Mouse (Mus musculus) kidney, adult 2 months (tissue): ENCODE results near the gene Slc17a1. TPM values are rescaled to one million over a fixed set of nuclear protein-coding genes. Genes with fewer than 3 reads are reported as not detected.

Source experiments
- DNase-seq: peaks from one replicate; pipeline ENCODE4 v3.0.0; 2021
- H3K27ac ChIP-seq: fragments of 200-500 bp; 2 replicates; pipeline ENCODE4 v1.5.1; 2012; ENCODE audit warnings: low read depth, low read length, control low read depth, inconsistent platforms; ENCODE audit not compliant: insufficient read depth
- H3K27me3 ChIP-seq: fragments of 200-500 bp; replicated peaks from 2 replicates; pipeline ENCODE4 v1.6.1; 2012; ENCODE audit warnings: mild to moderate bottlenecking, moderate library complexity, low read length, inconsistent platforms; ENCODE audit not compliant: control insufficient read depth, insufficient read depth
- H3K36me3 ChIP-seq: fragments of 200-500 bp; 2 replicates; pipeline ENCODE4 v1.6.1; 2012; ENCODE audit warnings: mild to moderate bottlenecking, moderate library complexity, low read length, inconsistent platforms; ENCODE audit not compliant: control insufficient read depth, insufficient read depth
- H3K4me1 ChIP-seq: fragments of 200-500 bp; 2 replicates; pipeline ENCODE4 v1.6.1; 2011; ENCODE audit warnings: low read length; ENCODE audit not compliant: control insufficient read depth, insufficient read depth
- H3K4me3 ChIP-seq: fragments of 200-500 bp; 2 replicates; pipeline ENCODE4 v1.5.1; 2011; ENCODE audit warnings: mild to moderate bottlenecking, low read depth, low read length, control low read depth; ENCODE audit not compliant: insufficient read depth
- CTCF ChIP-seq: fragments of 200-500 bp; conservative IDR thresholded peaks from 2 replicates; pipeline ENCODE4 v1.5.1; 2011; ENCODE audit warnings: low read depth, mild to moderate bottlenecking, control low read depth, low read length, moderate library complexity, mixed read lengths; ENCODE audit not compliant: insufficient read depth, insufficient read length
- POLR2A ChIP-seq: fragments of 200-500 bp; IDR thresholded peaks from one replicate; pipeline ENCODE4 v1.6.1; 2011; ENCODE audit warnings: low read depth, low read length, control low read depth
- WGBS: fragments of 180-500 bp; shearing (Covaris S2); methylation state at CpG from one replicate; pipeline ENCODE4 v1.1.7; 2018; 5-methylcytosine and 5-hydroxymethylcytosine counted together
- polyA plus RNA-seq: library from polyadenylated mRNA; depleted of rRNA; stranded (reverse); fragments of >200 nt; gene quantifications from 2 replicates; pipeline ENCODE4 v1.2.3, GENCODE M21; 2012

Gene Slc17a1
- polyA plus RNA-seq, 1 experiment: 284 TPM

DNA sequence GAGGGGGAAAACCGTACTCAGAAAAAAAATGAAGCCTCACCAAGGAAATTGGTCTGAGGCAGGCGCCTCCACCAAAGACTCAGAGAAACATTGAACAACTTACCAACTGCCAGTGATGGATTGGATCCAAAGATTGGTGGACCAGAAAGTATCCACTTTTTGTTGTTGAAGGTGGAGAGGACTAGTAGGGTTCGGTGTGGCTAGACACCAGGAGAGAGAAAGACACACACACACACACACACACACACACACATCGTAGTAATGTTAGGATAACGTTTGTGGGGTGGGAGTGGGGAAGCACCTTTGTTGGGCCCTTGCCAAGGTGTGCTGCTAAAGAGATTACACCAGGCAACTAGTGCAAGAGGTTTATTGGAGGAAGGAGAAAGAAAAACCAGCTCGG, 550 bp upstream of the Slc17a1 start:
- H3K4me3 ChIP-seq: no peak overlapping the region; the same call in 1 of the 2 replicates
- 49% methylated on average over 6 of the region's 6 CpGs for WGBS
- H3K36me3 ChIP-seq: no peaks in the 10 kb centered on the region
- H3K4me1 ChIP-seq: peaks cover 19% of the 10 kb centered on the region
- DNase-seq: peak; percentile 89
- TF ChIP-seq CTCF (no peak), POLR2A (no peak)
- no peaks in the 10 kb centered on the region for H3K27me3 ChIP-seq
- H3K27ac ChIP-seq: peak overlapping the region; percentile 92

DNA sequence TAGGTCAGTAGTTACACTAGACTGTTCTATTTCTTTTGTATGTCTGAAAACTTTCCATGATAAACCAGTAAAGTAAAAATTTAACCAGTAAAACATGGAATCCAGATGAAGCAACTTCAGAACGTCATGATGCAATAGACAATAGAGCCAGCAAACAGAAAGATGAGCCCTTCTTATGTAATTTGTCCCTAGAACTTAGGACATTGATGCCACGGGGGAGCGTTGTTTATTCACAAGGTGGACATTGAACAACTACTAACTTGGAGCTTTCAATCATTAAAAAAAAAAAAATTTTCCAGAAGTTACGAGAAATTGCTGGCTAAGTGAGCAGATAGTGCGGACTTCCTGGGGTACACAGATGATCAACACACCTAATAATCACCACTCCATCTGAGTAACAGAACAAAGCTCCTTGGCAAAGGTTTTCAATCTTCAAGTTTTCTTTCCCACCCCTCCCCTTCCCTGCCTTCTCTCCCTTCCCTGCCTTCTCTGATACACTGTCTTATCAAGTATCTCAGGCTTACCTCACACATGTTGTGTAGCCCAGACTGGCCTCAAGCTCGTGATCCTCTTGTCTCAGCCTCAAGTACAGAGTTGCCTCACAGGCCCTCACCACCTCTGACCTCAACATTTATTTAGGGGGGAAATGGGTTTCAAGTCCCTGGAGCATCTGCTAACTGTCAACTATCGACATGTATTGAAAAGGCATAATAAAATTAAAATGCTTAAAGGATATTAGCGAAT, 1.4 kb downstream of the Slc17a1 start:
- peak overlapping the region; percentile 18; the same call in 1 of the 2 replicates for H3K4me3 ChIP-seq
- peaks cover 6% of the 10 kb centered on the region for H3K36me3 ChIP-seq
- H3K27ac ChIP-seq: peak overlapping the region; percentile 98
- no peaks in the 10 kb centered on the region for H3K27me3 ChIP-seq
- no peak for TF ChIP-seq POLR2A
- TF ChIP-seq CTCF: no peak
- peaks cover 22% of the 10 kb centered on the region for H3K4me1 ChIP-seq
- 64% methylated on average over 8 of the region's 8 CpGs for WGBS
- DNase-seq: peak; percentile 89

DNA sequence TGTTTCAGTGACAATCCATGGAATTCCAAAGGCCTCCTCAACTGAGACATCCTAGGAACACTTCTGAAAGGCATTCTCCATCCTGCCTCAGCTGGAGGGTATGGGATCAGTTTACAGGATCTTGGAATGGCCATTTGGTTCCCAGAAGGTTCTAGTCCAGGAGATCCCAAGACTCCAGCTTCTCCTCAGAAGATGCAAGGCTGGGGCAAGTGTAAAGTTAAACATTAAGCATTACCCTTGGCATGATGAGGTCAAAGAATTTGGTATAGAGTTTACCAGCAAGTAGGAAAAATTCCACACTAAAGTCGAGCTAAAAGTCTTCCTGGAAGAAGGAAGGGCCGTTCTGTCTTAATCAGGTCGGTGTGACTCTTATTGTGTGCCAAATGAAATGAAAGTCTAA, 2.4 kb downstream of the Slc17a1 start:
- peak overlapping the region; percentile 98 for H3K27ac ChIP-seq
- H3K27me3 ChIP-seq: no peaks in the 10 kb centered on the region
- peak overlapping the region; percentile 43 for H3K4me3 ChIP-seq
- DNase-seq: peak; percentile 88
- peaks cover 22% of the 10 kb centered on the region for H3K4me1 ChIP-seq
- no peak for TF ChIP-seq CTCF
- no peak for TF ChIP-seq POLR2A
- 26% methylated on average over 3 of the region's 3 CpGs for WGBS
- H3K36me3 ChIP-seq: peaks cover 6% of the 10 kb centered on the region

DNA sequence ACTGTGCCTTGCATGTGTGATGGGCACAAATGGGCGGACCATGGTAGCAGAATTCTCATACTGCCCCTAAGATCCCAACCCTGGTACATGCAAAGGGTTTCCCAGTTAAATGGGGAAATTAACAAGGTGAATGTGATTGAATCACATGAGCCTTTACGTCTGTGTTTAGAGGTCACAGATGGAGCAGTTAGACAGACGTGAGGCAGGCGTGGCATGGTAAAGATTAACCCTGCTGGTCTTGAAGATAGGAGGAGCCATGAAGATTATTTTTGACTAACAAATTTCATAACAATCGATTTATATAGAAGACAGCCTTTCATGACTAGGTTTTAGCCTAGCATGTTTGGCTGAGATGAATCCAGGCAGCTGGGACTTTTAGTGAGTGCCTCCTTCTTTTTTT, 5.6 kb downstream of the Slc17a1 start:
- DNase-seq: peak; percentile 70
- Histone ChIP-seq H3K27me3 (no peaks in the 10 kb centered on the region), H3K4me1 (peaks cover 13% of the 10 kb centered on the region), H3K27ac (peak overlapping the region; percentile 63; the same call in 1 of the 2 replicates), H3K36me3 (peaks cover 14% of the 10 kb centered on the region), H3K4me3 (no peak overlapping the region; the same call in 1 of the 2 replicates)
- TF ChIP-seq POLR2A (no peak), CTCF (no peak)
- 54% methylated on average over 5 of the region's 5 CpGs for WGBS

DNA sequence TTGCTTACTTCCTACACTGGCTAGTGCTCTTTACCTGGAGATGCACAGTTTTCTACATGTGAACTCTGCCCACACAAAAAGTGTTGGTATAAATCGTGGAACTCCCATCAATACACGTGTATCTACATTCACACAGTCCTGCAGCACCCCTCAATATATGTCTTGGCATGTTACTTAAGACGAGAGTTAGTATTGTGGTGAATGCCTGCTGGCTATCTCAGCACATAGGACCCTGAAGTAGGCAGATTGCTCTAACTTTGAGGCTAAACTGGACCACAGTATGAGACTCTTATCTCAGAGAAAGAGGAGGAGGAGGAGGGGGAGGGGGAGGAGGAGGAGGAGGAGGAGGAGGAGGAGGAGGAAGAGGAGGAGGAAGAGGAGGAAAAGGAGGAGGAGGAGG, 11.6 kb downstream of the Slc17a1 start:
- DNase-seq: no peak
- WGBS: 76% methylated on average over 3 of the region's 3 CpGs
- Histone ChIP-seq H3K36me3 (peaks cover 14% of the 10 kb centered on the region), H3K27me3 (no peaks in the 10 kb centered on the region), H3K27ac (no peak overlapping the region), H3K4me1 (no peaks in the 10 kb centered on the region; the same call in 1 of the 2 replicates), H3K4me3 (no peak overlapping the region)
- no peak for TF ChIP-seq POLR2A
- TF ChIP-seq CTCF: no peak

DNA sequence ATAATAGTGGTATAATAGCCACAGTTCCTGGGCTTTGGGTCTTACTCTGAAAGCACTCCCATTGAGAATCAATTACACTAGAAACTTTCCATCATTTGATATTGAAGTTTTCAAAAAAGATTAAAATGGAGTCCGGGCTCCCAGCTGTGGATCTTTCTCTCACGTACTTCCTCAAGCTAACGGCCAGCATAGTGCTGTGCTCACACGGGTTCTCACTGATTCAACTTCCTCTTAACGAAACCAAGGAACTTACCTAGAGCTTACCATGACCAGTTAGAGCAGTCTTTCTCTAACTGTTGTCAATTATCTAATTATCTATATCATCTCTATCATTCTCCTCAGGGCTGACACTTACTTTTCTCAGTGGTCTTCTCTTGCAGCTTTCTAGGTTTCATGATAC, 12.1 kb downstream of the Slc17a1 start:
- Histone ChIP-seq H3K4me3 (no peak overlapping the region), H3K27me3 (no peaks in the 10 kb centered on the region), H3K4me1 (no peaks in the 10 kb centered on the region; the same call in 1 of the 2 replicates), H3K36me3 (peaks cover 14% of the 10 kb centered on the region), H3K27ac (no peak overlapping the region)
- WGBS: 72% methylated on average over 5 of the region's 5 CpGs
- no peak for DNase-seq
- no peak for TF ChIP-seq CTCF
- TF ChIP-seq POLR2A: no peak

DNA sequence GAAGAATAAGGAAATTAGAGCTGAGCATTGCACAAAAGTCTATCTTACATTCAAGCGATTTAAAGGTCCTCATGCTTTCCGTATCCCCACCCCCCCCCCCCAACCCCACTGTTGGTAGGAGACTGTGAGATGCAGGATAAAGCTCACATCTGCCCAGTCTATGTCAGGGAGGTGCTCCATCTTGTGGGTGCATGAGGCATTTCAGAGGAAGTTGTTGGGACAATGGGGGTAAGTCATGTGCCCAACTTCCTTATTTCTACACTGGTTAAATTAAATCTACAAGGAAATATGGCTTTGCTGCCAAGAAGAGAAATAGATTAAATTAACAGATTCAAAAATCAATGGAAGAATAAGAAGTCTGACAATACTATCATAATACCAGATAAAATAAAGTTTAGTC, 18.0 kb downstream of the Slc17a1 start:
- peak; percentile 25 for DNase-seq
- no peak overlapping the region for H3K27ac ChIP-seq
- H3K4me3 ChIP-seq: no peak overlapping the region
- no peaks in the 10 kb centered on the region; the same call in 1 of the 2 replicates for H3K4me1 ChIP-seq
- no peaks in the 10 kb centered on the region for H3K27me3 ChIP-seq
- 36% methylated on average over 2 of the region's 2 CpGs for WGBS
- TF ChIP-seq CTCF (peak; percentile 72), POLR2A (no peak)
- H3K36me3 ChIP-seq: peaks cover 11% of the 10 kb centered on the region; the same call in 1 of the 2 replicates
